Mouse (Mus musculus) T-helper 2 cell (primary cell): ENCODE results near the gene Mgea5.
"Not testable (repeated sequence)": the region's sequence is repeated elsewhere in the genome, so short reads cannot be mapped to it uniquely, and the experiment has no call there.

Experiments used
- in situ Hi-C: fragments of 300-600 bp; cut with MboI, MseI; formaldehyde crosslinking; loops from one replicate; pipeline ENCODE4 v1.15.1; 2025; ENCODE audit warnings: high pct_unique_total_duplicates

Mgea5 gene

GRCm38 (mm10) chr19:45783181-45783932, at the start of gene Mgea5:
Mgea5 (minus strand) TSS chr19:45783837.
- in situ Hi-C loops, result no loop called here

GRCm38 (mm10) chr19:45830679-45831078, 47.0 kb upstream of the Mgea5 start:
- in situ Hi-C loops, result no loop called here

GRCm38 (mm10) chr19:45827736-45828135, 44.1 kb upstream of the Mgea5 start:
- in situ Hi-C loops, result no loop called here

- in situ Hi-C loops, result no loop called here
Measured at GRCm38 (mm10) chr19:45827125-45827524, 43.5 kb upstream of the Mgea5 start.

- in situ Hi-C loops, result no loop called here
Measured at GRCm38 (mm10) chr19:45826146-45826545, 42.5 kb upstream of the Mgea5 start.

- in situ Hi-C loops, result no loop called here
Measured at GRCm38 (mm10) chr19:45821832-45822231, 38.2 kb upstream of the Mgea5 start.

GRCm38 (mm10) chr19:45817816-45818490, 34.3 kb upstream of the Mgea5 start:
- in situ Hi-C loops, result loop anchor here (10.0 kb wide), 1 partner anchor 1823 kb away; no protein-coding TSS in a partner anchor

GRCm38 (mm10) chr19:45816727-45817126, 33.1 kb upstream of the Mgea5 start:
- in situ Hi-C loops, result loop anchor here (10.0 kb wide), 1 partner anchor 1822 kb away; no protein-coding TSS in a partner anchor

- in situ Hi-C loops, result loop anchor here (10.0 kb wide), 1 partner anchor 1821 kb away; no protein-coding TSS in a partner anchor
Measured at GRCm38 (mm10) chr19:45815831-45816405, 32.3 kb upstream of the Mgea5 start, which contains the start of gene Kcnip2. Kcnip2 (minus strand) TSS chr19:45816061.

GRCm38 (mm10) chr19:45815170-45815569, 31.5 kb upstream of the Mgea5 start:
- in situ Hi-C loops, result loop anchor here (10.0 kb wide), 1 partner anchor 1820 kb away; no protein-coding TSS in a partner anchor

GRCm38 (mm10) chr19:45813801-45814200, 30.2 kb upstream of the Mgea5 start:
- in situ Hi-C loops, result loop anchor here (10.0 kb wide), 1 partner anchor 1819 kb away; no protein-coding TSS in a partner anchor

- in situ Hi-C loops, result loop anchor here (10.0 kb wide), 1 partner anchor 1818 kb away; no protein-coding TSS in a partner anchor
Measured at GRCm38 (mm10) chr19:45813263-45813662, 29.6 kb upstream of the Mgea5 start.

GRCm38 (mm10) chr19:45812673-45813252, 29.1 kb upstream of the Mgea5 start:
- in situ Hi-C loops, result loop anchor here (10.0 kb wide), 1 partner anchor 1818 kb away; no protein-coding TSS in a partner anchor

GRCm38 (mm10) chr19:45812115-45812514, 28.5 kb upstream of the Mgea5 start:
- in situ Hi-C loops, result loop anchor here (10.0 kb wide), 1 partner anchor 1817 kb away; no protein-coding TSS in a partner anchor

- in situ Hi-C loops, result loop anchor here (10.0 kb wide), 1 partner anchor 1816 kb away; no protein-coding TSS in a partner anchor
Measured at GRCm38 (mm10) chr19:45811028-45811674, 27.5 kb upstream of the Mgea5 start.

GRCm38 (mm10) chr19:45807732-45808131, 24.1 kb upstream of the Mgea5 start:
- in situ Hi-C loops, result no loop called here

GRCm38 (mm10) chr19:45805817-45806216, 22.2 kb upstream of the Mgea5 start:
- in situ Hi-C loops, result not testable (repeated sequence)

GRCm38 (mm10) chr19:45804593-45805368, 21.1 kb upstream of the Mgea5 start:
- in situ Hi-C loops, result no loop called here

- in situ Hi-C loops, result no loop called here
Measured at GRCm38 (mm10) chr19:45803408-45803807, 19.8 kb upstream of the Mgea5 start.

- in situ Hi-C loops, result no loop called here
Measured at GRCm38 (mm10) chr19:45802702-45803101, 19.1 kb upstream of the Mgea5 start.
